Mouse (Mus musculus): Measurements from ENCODE around the gene Wasf2. TPM values are rescaled to one million over a fixed set of nuclear protein-coding genes. Genes with fewer than 3 reads are reported as not detected.

Gene Wasf2
- total RNA-seq, 2 experiments from 2014 or later = 32.0 to 33.1 TPM

DNA sequence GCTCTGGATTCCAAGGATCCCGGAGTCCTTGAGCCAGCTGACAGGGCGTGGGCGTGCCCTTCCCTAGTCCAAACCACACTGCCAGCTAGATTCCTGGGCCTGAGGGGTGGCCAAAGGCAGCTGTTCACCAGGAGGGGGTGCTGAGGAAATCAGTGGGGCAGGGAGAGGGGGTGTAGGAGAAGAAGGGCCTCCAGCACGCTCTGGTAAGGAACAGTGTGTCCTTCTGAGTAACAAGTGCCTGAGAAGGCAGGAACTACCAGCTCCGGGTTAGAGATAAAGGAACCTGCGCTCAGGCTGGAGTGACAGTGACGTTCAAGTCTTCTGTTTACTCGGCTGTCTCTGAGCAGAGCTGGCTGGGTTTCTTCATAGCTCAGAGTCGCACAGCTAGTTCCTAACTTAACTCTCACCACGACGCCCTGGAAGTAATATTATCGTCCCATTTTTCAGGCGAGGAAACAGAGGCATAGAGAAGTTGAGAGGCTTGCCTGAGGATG, 22.5 kb upstream of the Wasf2 start:
- TF ChIP-seq CTCF (conservative IDR thresholded peaks at IDR 0.05) = no peak
- no peak for DNase-seq (ENCODE audit: low spot score in 2 of 2)
- Histone ChIP-seq H3K27ac (peak overlapping the region; percentile 64), H3K4me3 (no peak overlapping the region)

DNA sequence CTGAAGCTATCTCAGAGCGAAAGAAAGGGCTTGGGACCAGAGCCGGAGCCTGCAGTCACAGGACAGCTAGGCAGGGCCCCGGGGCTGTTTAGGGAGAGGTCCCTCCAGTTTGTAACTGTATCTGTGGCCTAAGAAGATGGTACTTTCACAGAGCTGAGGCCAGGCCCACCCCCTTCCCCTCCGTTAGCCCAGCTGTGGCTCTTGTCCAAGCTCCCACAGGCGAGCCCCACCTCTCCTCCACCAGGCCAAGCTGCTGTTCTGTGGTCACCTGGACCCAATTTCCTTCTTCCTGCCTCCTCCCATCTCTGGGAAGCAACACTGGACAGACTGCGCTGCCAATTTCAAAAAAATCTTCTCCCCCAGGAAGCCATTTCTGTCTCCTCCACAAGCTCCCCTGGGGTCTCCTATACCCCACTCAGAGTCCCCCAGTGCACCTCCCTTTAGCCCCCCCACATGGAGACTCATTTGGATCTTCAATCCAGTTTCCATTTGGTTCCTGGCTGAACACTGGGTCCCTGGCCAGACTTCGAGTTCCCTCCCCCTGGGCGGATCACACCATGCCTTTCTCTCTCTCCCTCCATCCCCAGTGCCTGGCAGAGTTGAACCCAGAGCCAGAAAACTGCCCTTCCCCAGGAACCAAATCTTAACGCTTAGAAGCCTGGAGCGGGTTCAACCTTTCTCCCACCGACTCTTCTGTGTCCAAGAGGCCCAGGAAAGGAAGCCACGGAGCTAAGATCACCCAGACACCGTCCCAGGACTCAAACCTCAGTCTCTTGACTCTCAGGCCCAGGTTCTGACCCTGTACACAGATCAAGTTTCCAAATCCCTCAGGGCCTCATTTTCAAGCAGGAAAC, 21.6 kb upstream of the Wasf2 start:
- Histone ChIP-seq H3K4me3 (no peak overlapping the region), H3K27ac (peak overlapping the region; percentile 64)
- DNase-seq (ENCODE audit: low spot score in 2 of 2) = no peak
- no peak for TF ChIP-seq CTCF (conservative IDR thresholded peaks at IDR 0.05)

DNA sequence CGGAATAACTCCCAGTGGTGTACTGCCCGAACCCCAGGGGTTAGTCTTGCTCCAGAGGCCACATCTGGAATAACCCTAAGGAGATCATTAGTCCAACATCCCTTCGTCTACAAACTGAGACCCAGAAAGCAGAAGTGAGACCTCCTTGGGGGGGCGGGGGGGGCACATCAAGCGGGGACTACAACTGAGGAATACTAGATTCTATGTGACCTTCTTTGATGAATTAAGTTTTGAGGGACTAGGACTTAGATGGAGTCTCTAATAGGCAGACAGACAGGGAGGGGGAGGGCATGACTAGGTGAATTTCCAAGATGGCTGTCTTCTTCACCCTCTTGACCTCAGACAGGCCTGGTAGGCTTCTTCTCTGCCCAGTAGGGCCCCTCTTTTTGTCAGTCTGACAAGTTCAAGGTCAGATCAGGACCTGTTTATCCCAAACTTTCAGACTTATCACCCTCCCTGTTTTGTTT, 20.9 kb upstream of the Wasf2 start:
- Histone ChIP-seq H3K27ac (peak overlapping the region; percentile 64; the same call in 1 of the 2 replicates), H3K4me3 (no peak overlapping the region)
- TF ChIP-seq CTCF (conservative IDR thresholded peaks at IDR 0.05) = no peak
- DNase-seq (ENCODE audit: low spot score in 2 of 2) = no peak

DNA sequence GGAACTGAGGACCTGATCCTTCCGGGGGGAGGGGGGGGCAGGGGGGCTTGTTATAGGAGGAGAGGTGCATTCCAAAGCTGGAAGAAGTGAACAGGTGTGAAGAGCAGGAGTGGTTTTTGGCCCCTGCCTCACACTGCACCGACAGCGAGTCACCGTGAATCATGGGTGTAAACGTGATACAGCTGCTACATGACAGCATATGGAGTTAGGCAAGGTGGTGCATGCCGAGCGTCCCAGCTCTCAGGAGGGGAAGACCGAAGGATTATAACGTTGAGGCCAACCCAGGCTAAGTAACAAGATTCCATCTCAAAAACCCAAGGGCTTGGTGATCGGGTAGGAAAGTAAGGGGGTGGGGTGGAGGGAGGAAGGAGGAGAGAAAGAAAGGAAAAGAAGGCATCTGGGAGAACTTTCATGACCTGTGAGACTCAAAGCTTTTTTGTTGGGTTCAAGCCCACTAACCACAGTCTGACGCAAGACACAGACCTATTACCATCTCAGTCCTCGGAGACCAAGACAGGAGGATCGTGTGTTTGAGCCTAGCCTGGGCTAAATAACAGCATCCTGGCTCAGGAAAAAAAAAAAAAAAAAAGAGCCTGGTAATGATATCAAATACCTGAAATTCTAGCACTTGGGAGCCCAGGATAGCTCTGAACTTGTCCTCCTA, 18.0 kb upstream of the Wasf2 start:
- Histone ChIP-seq H3K27ac (no peak overlapping the region), H3K4me3 (no peak overlapping the region)
- TF ChIP-seq CTCF (conservative IDR thresholded peaks at IDR 0.05) = no peak
- no peak for DNase-seq (ENCODE audit: low spot score in 2 of 2)

DNA sequence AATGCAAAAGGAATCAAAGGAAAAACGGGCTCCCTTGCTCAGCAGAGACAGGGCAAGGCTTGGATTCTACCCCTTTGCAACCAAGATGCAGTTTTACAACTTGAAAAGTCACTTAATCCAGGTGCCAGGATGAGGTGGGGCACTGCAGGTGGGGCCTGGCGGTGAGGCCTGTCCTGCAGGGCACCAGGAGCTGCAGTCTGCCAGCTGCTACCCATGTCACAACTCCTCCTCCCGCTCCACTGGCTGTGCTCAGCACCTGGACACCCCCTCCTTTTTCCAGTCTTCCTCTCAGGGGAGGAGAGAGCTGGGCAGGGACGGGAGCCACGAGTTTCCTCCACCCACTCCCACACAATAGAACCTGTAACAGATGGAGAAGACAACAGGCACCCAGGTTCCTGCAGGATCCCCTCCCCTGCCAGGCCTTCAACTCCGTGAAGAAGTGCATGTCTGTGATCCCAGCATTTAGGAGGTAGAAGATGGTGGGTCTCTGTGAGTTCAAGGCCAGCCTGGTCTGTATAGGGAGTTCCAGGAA, 16.9 kb upstream of the Wasf2 start:
- no peak for TF ChIP-seq CTCF (conservative IDR thresholded peaks at IDR 0.05)
- no peak overlapping the region for H3K4me3 ChIP-seq
- no peak for DNase-seq (ENCODE audit: low spot score in 2 of 2)
- H3K27ac ChIP-seq = no peak overlapping the region

DNA sequence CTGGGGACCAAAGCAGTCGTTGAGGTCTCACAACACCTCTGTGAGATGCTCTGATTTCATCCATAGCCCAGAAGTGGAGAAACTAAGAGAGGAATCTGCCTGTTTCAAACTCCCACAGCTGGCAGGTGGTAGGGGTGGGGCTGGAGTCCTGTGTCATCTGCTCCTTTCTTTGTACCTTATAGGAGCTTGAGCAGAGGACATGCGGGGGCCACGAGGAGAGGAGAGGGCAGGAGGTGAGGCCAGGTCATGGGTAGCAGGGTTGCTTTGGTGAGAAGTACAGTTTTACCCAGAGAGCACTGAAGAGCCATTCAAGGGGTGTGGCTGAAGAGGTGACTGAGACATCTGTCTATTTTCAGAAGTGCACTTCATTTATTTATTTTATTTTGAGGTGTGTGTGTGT, 15.5 kb upstream of the Wasf2 start:
- no peak for TF ChIP-seq CTCF (conservative IDR thresholded peaks at IDR 0.05)
- H3K4me3 ChIP-seq = no peak overlapping the region
- no peak overlapping the region for H3K27ac ChIP-seq
- no peak for DNase-seq (ENCODE audit: low spot score in 2 of 2)

DNA sequence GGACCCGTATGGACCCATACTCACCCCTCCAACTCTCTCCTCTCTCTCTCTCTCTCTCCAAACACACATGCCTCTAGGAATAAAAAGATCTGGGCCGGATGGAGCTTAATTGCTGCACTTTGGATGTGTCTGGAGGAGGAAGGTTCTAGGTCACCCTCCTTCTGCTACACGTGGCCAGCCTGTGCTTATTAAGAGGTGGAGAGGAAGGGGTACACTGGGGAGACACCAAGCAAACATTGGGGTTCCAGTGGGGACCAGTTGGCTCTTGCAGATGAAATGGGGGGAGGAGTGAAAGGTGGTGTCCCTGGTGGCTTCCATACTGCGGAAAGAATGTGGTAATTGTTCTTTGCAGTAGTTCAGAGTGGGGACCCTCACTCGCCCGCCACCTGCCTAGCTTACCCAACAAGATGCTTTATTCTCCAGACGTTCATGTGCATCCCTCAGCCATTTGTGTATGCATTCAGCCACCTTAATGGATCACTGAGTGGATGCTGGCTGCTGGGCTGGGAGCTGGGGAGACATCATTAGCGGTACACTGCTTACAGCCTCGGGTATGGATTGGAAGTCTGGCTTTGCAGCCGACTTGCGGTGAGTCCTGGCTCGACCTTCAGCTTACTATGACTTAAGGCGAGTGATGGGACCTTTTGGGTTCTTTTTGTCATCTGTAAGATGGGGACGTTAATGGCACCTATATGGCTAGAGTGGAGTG, 14.4 kb upstream of the Wasf2 start:
- Histone ChIP-seq H3K27ac (no peak overlapping the region), H3K4me3 (no peak overlapping the region)
- DNase-seq (ENCODE audit: low spot score in 2 of 2) = no peak
- TF ChIP-seq CTCF (conservative IDR thresholded peaks at IDR 0.05) = no peak

DNA sequence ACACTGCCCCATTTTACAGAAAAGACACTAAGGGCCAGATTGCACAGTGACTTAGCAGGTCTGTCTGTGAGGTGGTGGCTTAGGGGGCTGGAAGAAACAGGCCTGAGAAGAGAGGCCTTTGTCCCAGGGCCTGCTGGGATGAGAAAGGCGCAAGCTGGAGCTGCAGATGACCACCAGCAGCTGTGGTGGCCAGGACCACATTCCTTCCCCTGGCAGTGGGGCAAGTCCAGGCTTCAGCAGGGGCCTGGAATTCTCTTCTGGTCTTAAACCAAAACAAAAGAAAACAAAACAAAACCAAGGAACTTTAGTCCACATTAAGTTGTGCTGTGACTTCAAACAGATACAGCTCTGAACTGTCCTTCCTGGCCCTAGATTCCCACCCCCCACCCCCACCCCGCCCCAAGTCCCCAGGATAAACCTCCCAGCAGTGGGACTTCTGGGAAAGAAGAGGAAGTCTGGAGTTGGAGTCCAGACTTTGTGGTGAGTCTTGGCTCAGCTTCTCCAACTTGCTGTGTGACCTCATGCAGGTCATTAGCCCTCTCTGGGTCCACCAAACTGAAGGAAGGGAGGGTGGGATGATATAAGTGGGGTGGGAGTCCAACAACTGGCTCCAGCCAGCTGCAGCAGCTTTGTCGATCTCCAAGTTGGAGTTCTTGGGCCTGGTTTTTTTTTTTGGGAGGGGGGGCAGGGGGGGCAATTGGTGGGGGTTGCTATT, 13.4 kb upstream of the Wasf2 start:
- DNase-seq (ENCODE audit: low spot score in 2 of 2) = no peak
- H3K27ac ChIP-seq = peak overlapping the region; percentile 85
- no peak for TF ChIP-seq CTCF (conservative IDR thresholded peaks at IDR 0.05)
- no peak overlapping the region for H3K4me3 ChIP-seq

DNA sequence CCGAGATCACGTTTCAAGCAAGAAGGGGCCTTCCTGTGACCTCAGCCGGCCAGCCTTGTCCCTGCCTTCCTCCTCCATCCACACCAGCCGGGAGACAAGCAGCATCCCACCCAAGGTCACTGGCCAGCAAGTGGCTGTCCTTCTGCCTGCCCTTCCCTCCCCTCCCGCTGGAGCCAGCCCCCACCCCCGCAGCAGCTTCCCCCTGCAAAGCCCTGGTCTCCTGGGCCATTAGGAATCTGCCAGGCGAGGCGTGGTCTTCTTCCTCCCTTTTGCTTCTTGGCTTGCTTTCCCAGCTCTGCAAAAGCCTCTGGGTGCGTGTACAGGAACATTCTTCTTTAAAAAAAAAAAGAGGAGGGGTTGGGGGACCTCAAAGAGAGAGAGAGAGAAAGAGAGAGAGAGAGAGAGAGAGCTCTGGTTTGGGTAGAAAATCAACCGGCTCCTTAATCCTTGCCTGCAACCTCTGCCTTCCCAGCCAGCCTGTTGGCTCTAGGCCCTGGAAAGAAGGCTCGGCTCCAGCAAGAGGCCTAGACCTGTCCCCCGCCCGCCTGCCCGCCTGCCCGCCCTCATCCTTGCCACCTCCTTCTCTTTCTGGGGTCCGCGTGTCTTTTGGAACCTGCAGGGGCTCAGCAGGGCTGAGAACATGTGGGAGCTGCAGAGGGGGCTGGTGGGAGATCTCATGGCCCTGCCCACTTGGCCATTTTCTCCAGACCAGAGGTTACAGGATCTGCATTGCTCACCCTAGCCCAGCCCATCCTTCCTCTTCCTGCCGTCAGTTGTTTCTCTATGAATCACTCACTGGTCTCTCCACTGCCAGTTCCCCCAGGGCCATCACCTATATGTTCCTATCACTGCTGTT, 12.5 kb upstream of the Wasf2 start:
- Histone ChIP-seq H3K27ac (peak overlapping the region; percentile 85), H3K4me3 (no peak overlapping the region)
- no peak for TF ChIP-seq CTCF (conservative IDR thresholded peaks at IDR 0.05)
- DNase-seq (ENCODE audit: low spot score in 2 of 2) = peak; percentile 44 to 46

DNA sequence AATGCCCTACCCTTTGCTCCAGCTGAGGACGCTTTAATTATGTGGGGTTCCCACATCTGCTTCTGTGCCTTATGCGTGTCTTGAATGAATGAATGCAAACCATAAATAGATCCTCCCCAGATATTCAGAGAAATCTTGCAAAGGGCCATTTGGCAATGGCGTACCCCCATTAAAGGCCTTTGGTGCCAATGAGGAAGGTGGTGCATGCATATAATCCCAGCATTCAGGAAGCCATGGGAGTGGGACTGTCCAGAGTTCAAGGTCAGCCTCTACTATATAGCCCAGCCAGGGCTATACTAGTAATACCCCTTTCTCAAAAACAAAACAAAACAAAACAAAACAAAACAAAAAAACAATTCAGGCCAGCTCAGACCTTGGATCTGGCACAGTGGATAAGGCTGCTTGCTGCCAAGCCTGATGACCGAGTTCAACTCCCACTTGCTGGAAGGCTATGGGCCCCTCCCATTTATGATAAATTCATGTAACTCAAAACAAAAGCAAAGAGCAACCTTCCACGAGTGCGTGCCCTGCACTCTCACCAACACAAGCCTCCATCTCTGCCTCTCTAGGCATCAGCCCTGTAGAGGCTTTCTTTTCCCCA, 11.4 kb upstream of the Wasf2 start:
- DNase-seq (ENCODE audit: low spot score in 2 of 2) = no peak
- TF ChIP-seq CTCF (conservative IDR thresholded peaks at IDR 0.05) = no peak
- Histone ChIP-seq H3K27ac (no peak overlapping the region), H3K4me3 (no peak overlapping the region)

DNA sequence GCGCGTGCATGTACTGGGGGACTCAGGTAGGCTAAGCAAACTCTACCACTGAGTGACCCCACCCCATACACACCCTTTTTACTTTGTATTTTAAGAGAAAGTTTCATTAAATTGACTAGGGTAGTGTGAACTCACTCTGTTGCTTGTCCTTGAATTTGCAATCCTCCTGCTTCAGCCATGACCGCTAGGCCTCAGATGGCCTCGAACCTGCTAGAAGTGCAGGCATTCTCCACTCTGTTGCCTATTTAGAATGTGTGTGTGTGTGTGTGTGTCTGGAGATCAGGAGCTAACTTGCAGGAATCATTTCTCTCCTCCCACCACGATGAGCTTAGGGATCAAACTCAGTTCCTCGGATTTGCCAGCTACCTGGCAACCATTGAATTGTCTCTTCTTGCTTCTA, 10.7 kb upstream of the Wasf2 start:
- H3K4me3 ChIP-seq = no peak overlapping the region
- no peak for DNase-seq (ENCODE audit: low spot score in 2 of 2)
- no peak overlapping the region for H3K27ac ChIP-seq
- no peak for TF ChIP-seq CTCF (conservative IDR thresholded peaks at IDR 0.05)
